Mouse (Mus musculus): Measurements from ENCODE around the gene Trim31.

DNA sequence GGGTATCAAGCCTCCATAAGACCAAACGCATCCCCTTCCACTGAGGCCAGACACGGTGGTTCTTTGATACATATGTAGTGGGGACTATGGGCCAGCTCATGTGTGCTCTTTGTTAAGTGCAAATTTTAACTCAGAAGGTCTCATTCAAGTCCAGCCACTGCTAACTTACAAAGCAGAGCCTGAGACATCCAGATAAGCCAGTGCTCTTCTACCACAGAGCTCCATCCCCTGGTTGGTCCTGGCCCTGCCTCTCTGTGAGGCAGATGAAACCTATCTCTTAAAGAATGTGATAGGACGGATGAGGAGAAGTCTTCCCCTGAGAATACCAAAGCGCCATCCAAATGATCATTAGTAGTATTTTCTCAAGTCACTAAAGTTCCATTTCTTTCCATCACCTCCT is 1.5 kb downstream of the Trim31 start:
- no peak for TF ChIP-seq CTCF (conservative IDR thresholded peaks at IDR 0.05; ENCODE audit: low read length)
- no peak for TF ChIP-seq POU5F1 (IDR thresholded peaks at IDR 0.05; ENCODE audit: borderline replicate concordance, low read length)
- TF ChIP-seq NANOG (IDR thresholded peaks at IDR 0.05; ENCODE audit: borderline replicate concordance, low read length), result no peak

All from E14TG2a.4 (cell line).